Mouse (Mus musculus): ENCODE measurements around the gene Afg1l.

- no peak for TF ChIP-seq POLR2A (IDR thresholded peaks at IDR 0.05; ENCODE audit: control insufficient read depth, low read depth, low read length)
- TF ChIP-seq CTCF (IDR thresholded peaks at IDR 0.05; ENCODE audit: control insufficient read depth, insufficient read depth, insufficient replicate concordance, low read depth, low read length): no peak
Observed at GRCm38 (mm10) chr10:42476774-42477475, 1.4 kb downstream of the Afg1l start.

Data from testis, adult 2 months (tissue).